Mouse (Mus musculus): ENCODE data around the gene Mmp14. TPM values are rescaled to one million over a fixed set of nuclear protein-coding genes. Genes with fewer than 3 reads are reported as not detected.

Gene Mmp14
- polyA plus RNA-seq, 1 experiment from 2014 or later: 58.5 TPM

- no peaks in the 10 kb centered on the region for H3K36me3 ChIP-seq (ENCODE audit: control insufficient read depth, insufficient read depth, low read length)
- DNase-seq (no peak), ATAC-seq (ENCODE audit: low FRiP score, low TSS enrichment) (no peak)
- H3K9ac ChIP-seq (replicated peaks; ENCODE audit: low read length): no peak overlapping the region
- no peaks in the 10 kb centered on the region for H3K27me3 ChIP-seq (ENCODE audit: control insufficient read depth, insufficient read depth, low read length)
- 0 out of 2 replicates have a peak, but pooled peaks cover 3% of the 10 kb centered on the region for H3K4me1 ChIP-seq (ENCODE audit: control insufficient read depth, insufficient read depth, low read length)
- H3K4me3 ChIP-seq (replicated peaks; ENCODE audit: low read depth, low read length): no peak overlapping the region
- no peak overlapping the region for H3K27ac ChIP-seq (replicated peaks; ENCODE audit: low read depth, low read length)
- no peak overlapping the region for H3K4me2 ChIP-seq (ENCODE audit: low read length)
- 86% methylated on average over 9 of the region's 9 CpGs for WGBS
- no peaks in the 10 kb centered on the region for H3K9me3 ChIP-seq (ENCODE audit: control insufficient read depth, low read length)
Observed at GRCm38 (mm10) chr14:54453566-54453965, 22.2 kb downstream of the Mmp14 start.

- Histone ChIP-seq H3K36me3 (ENCODE audit: control insufficient read depth, insufficient read depth, low read length) (no peaks in the 10 kb centered on the region), H3K9ac (replicated peaks; ENCODE audit: low read length) (no peak overlapping the region), H3K4me3 (replicated peaks; ENCODE audit: low read depth, low read length) (no peak overlapping the region), H3K27me3 (ENCODE audit: control insufficient read depth, insufficient read depth, low read length) (no peaks in the 10 kb centered on the region), H3K4me2 (ENCODE audit: low read length) (no peak overlapping the region), H3K4me1 (ENCODE audit: control insufficient read depth, insufficient read depth, low read length) (no peaks in the 10 kb centered on the region), H3K9me3 (ENCODE audit: control insufficient read depth, low read length) (no peaks in the 10 kb centered on the region), H3K27ac (replicated peaks; ENCODE audit: low read depth, low read length) (no peak overlapping the region)
- WGBS: 88% methylated on average over 11 of the region's 11 CpGs
- no peak for DNase-seq
- ATAC-seq (ENCODE audit: low FRiP score, low TSS enrichment): no peak
Observed at GRCm38 (mm10) chr14:54454669-54455528, 23.5 kb downstream of the Mmp14 start.

- no peaks in the 10 kb centered on the region for H3K36me3 ChIP-seq (ENCODE audit: control insufficient read depth, insufficient read depth, low read length)
- H3K27ac ChIP-seq (replicated peaks; ENCODE audit: low read depth, low read length): no peak overlapping the region
- no peak overlapping the region for H3K9ac ChIP-seq (replicated peaks; ENCODE audit: low read length)
- no peaks in the 10 kb centered on the region for H3K27me3 ChIP-seq (ENCODE audit: control insufficient read depth, insufficient read depth, low read length)
- H3K4me1 ChIP-seq (ENCODE audit: control insufficient read depth, insufficient read depth, low read length): no peaks in the 10 kb centered on the region
- DNase-seq (no peak), ATAC-seq (ENCODE audit: low FRiP score, low TSS enrichment) (no peak)
- H3K9me3 ChIP-seq (ENCODE audit: control insufficient read depth, low read length): no peaks in the 10 kb centered on the region
- H3K4me2 ChIP-seq (ENCODE audit: low read length): no peak overlapping the region
- no peak overlapping the region for H3K4me3 ChIP-seq (replicated peaks; ENCODE audit: low read depth, low read length)
- 91% methylated on average over 14 of the region's 14 CpGs for WGBS
Observed at GRCm38 (mm10) chr14:54457907-54458569, 26.6 kb downstream of the Mmp14 start.

- no peak overlapping the region for H3K4me3 ChIP-seq (replicated peaks; ENCODE audit: low read depth, low read length)
- no peaks in the 10 kb centered on the region for H3K27me3 ChIP-seq (ENCODE audit: control insufficient read depth, insufficient read depth, low read length)
- H3K4me1 ChIP-seq (ENCODE audit: control insufficient read depth, insufficient read depth, low read length): peaks cover 4% of the 10 kb centered on the region; the same call in 1 of the 2 replicates
- H3K9me3 ChIP-seq (ENCODE audit: control insufficient read depth, low read length): no peaks in the 10 kb centered on the region
- DNase-seq (no peak), ATAC-seq (ENCODE audit: low FRiP score, low TSS enrichment) (no peak)
- no peak overlapping the region for H3K27ac ChIP-seq (replicated peaks; ENCODE audit: low read depth, low read length)
- H3K9ac ChIP-seq (replicated peaks; ENCODE audit: low read length): no peak overlapping the region
- no peak overlapping the region for H3K4me2 ChIP-seq (ENCODE audit: low read length)
- H3K36me3 ChIP-seq (ENCODE audit: control insufficient read depth, insufficient read depth, low read length): no peaks in the 10 kb centered on the region
- WGBS: 84% methylated on average over 4 of the region's 4 CpGs
Observed at GRCm38 (mm10) chr14:54462146-54462545, 30.7 kb downstream of the Mmp14 start.

- 15% methylated on average over 12 of the region's 12 CpGs for WGBS
- Histone ChIP-seq H3K4me1 (ENCODE audit: control insufficient read depth, insufficient read depth, low read length) (peaks cover 4% of the 10 kb centered on the region; the same call in 1 of the 2 replicates), H3K27me3 (ENCODE audit: control insufficient read depth, insufficient read depth, low read length) (no peaks in the 10 kb centered on the region), H3K9ac (replicated peaks; ENCODE audit: low read length) (peak overlapping the region; percentile 67), H3K4me3 (replicated peaks; ENCODE audit: low read depth, low read length) (peak overlapping the region; percentile 80), H3K4me2 (ENCODE audit: low read length) (peak overlapping the region; percentile 85), H3K9me3 (ENCODE audit: control insufficient read depth, low read length) (no peaks in the 10 kb centered on the region), H3K36me3 (ENCODE audit: control insufficient read depth, insufficient read depth, low read length) (peaks cover 8% of the 10 kb centered on the region), H3K27ac (replicated peaks; ENCODE audit: low read depth, low read length) (peak overlapping the region; percentile 57; the same call in 1 of the 2 replicates)
- peak; percentile 49; the same call in 1 of the 2 replicates for ATAC-seq (ENCODE audit: low FRiP score, low TSS enrichment)
- DNase-seq: no peak
Observed at GRCm38 (mm10) chr14:54463108-54463958, 31.9 kb downstream of the Mmp14 start.

DNA sequence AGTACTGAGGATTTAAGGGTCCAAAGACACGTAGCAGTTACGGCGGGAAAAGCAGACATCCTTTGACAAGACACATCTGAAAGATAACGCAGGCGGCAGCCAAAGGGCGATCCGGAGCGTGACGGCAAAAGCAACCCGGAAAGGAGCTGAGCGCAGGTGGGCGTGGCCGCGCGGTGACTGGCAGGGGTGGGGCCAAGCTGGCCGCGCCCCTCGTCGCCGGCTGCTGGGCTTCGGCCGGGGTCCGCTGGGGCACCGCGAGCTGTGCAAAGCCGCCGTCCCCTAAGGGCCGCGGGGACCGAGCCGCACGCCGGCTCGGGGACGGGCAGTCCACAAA, 32.5 kb downstream of the Mmp14 start, which contains the start of gene Lrp10:
Gene Lrp10, plus strand, starts transcription at position 179 of the 334 bp plus-strand sequence.
- no peaks in the 10 kb centered on the region for H3K27me3 ChIP-seq (ENCODE audit: control insufficient read depth, insufficient read depth, low read length)
- peak; percentile 90 for ATAC-seq (ENCODE audit: low FRiP score, low TSS enrichment)
- H3K9ac ChIP-seq (replicated peaks; ENCODE audit: low read length): peak within 1 kb of the TSS; percentile 67
- peaks cover 14% of the 10 kb centered on the region for H3K36me3 ChIP-seq (ENCODE audit: control insufficient read depth, insufficient read depth, low read length)
- peak within 1 kb of the TSS; percentile 57 for H3K27ac ChIP-seq (replicated peaks; ENCODE audit: low read depth, low read length)
- WGBS: under 1% methylated on average over 35 of the region's 35 CpGs
- peaks cover 4% of the 10 kb centered on the region; the same call in 1 of the 2 replicates for H3K4me1 ChIP-seq (ENCODE audit: control insufficient read depth, insufficient read depth, low read length)
- H3K9me3 ChIP-seq (ENCODE audit: control insufficient read depth, low read length): no peaks in the 10 kb centered on the region
- peak within 1 kb of the TSS; percentile 85 for H3K4me2 ChIP-seq (ENCODE audit: low read length)
- DNase-seq: peak; percentile 93
- H3K4me3 ChIP-seq (replicated peaks; ENCODE audit: low read depth, low read length): peak within 1 kb of the TSS; percentile 80

GRCm38 (mm10) chr14:54464293-54465005, 33.0 kb downstream of the Mmp14 start:
- H3K4me3 ChIP-seq (replicated peaks; ENCODE audit: low read depth, low read length): peak overlapping the region; percentile 80
- no peaks in the 10 kb centered on the region for H3K27me3 ChIP-seq (ENCODE audit: control insufficient read depth, insufficient read depth, low read length)
- DNase-seq (peak; percentile 75), ATAC-seq (ENCODE audit: low FRiP score, low TSS enrichment) (peak; percentile 78)
- no peaks in the 10 kb centered on the region for H3K9me3 ChIP-seq (ENCODE audit: control insufficient read depth, low read length)
- WGBS: under 1% methylated on average over 55 of the region's 57 CpGs
- peaks cover 19% of the 10 kb centered on the region for H3K36me3 ChIP-seq (ENCODE audit: control insufficient read depth, insufficient read depth, low read length)
- H3K4me1 ChIP-seq (ENCODE audit: control insufficient read depth, insufficient read depth, low read length): peaks cover 4% of the 10 kb centered on the region; the same call in 1 of the 2 replicates
- H3K4me2 ChIP-seq (ENCODE audit: low read length): peak overlapping the region; percentile 85
- H3K27ac ChIP-seq (replicated peaks; ENCODE audit: low read depth, low read length): peak overlapping the region; percentile 57
- H3K9ac ChIP-seq (replicated peaks; ENCODE audit: low read length): peak overlapping the region; percentile 67

DNA sequence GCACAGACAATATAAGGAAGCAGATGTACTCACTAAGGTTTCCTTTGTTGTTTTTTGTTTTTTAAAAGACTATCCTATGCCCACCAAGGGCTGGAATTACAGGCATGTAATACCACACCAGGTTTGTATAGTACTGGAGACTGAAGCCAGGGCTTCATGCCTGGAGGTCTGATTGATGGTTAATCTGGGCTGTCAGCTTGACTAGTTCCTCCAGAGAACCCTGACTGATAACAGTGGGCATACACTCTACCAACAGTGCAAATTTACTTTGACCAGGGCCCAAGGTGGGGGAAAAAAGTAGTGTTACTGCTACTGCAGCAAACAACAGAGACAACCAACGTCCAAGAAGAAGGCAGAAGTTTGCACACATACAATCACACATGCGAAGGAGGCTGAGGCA, 40.1 kb downstream of the Mmp14 start:
- Histone ChIP-seq H3K27ac (replicated peaks; ENCODE audit: low read depth, low read length) (no peak overlapping the region), H3K9ac (replicated peaks; ENCODE audit: low read length) (no peak overlapping the region), H3K27me3 (ENCODE audit: control insufficient read depth, insufficient read depth, low read length) (no peaks in the 10 kb centered on the region), H3K9me3 (ENCODE audit: control insufficient read depth, low read length) (no peaks in the 10 kb centered on the region), H3K4me2 (ENCODE audit: low read length) (no peak overlapping the region), H3K36me3 (ENCODE audit: control insufficient read depth, insufficient read depth, low read length) (peaks cover 30% of the 10 kb centered on the region), H3K4me1 (ENCODE audit: control insufficient read depth, insufficient read depth, low read length) (peaks cover 7% of the 10 kb centered on the region), H3K4me3 (replicated peaks; ENCODE audit: low read depth, low read length) (no peak overlapping the region)
- ATAC-seq (ENCODE audit: low FRiP score, low TSS enrichment) (no peak), DNase-seq (no peak)
- 85% methylated on average over 2 of the region's 2 CpGs for WGBS
